Mouse (Mus musculus) G1E (cell line): ENCODE measurements around the gene Cox6b2.

Source experiments
- CTCF ChIP-seq: IDR thresholded peaks from 2 replicates; pipeline ENCODE4 v1.5.1; 2012; ENCODE audit warnings: low read depth, low read length, inconsistent platforms, mixed read lengths
- TAL1 ChIP-seq: conservative IDR thresholded peaks from 2 replicates; pipeline ENCODE4 v1.6.1; 2012; ENCODE audit warnings: low read depth, low read length, inconsistent platforms, mixed read lengths

DNA sequence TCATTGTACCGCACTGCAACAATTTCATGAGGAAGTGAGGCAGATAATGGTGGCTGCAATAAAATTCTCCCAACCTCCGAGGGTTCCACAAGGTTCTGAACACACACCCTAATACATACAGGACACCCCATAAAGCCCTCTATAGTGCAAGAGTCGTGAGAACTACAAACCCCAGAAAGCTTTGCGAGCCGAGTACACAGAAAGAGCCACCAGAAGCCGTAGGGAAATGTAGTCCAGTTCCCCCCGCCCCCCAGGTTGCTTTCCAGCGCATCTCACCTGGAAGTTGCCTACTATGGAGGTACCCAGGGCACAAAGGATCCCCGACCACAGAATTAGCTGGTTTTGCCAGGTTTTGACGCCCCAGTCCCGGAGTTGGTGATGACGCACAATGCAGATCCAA lies 29.4 kb downstream of the Cox6b2 start:
- TF ChIP-seq TAL1 = no peak
- no peak for TF ChIP-seq CTCF
